Mouse (Mus musculus): Measurements from ENCODE around the gene Ttbk2.
A peak's percentile ranks its signal among the peaks of the same experiment; 100 is the strongest.

Ttbk2 gene

DNA sequence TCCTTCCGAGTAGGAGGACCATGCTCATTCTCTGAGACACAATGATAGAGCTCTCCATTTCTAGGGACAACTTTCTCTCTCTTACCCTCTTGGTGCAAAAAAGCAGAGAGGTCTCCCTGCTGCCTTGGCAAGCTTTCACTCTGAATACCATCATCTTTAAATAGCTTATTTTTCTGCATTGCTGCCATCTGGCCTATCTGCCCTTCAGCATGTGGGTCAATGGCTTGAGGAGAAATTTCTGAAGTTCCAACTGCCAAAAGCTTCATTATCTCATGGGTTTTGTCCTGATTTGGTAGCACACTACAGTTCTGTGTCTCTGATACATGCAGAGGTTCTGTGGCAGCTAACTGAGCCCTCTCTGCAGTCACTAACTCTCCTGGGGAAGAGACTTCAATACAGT is 104.9 kb downstream of the Ttbk2 start:
- DNase-seq (ENCODE audit: low spot score) = no peak

DNA sequence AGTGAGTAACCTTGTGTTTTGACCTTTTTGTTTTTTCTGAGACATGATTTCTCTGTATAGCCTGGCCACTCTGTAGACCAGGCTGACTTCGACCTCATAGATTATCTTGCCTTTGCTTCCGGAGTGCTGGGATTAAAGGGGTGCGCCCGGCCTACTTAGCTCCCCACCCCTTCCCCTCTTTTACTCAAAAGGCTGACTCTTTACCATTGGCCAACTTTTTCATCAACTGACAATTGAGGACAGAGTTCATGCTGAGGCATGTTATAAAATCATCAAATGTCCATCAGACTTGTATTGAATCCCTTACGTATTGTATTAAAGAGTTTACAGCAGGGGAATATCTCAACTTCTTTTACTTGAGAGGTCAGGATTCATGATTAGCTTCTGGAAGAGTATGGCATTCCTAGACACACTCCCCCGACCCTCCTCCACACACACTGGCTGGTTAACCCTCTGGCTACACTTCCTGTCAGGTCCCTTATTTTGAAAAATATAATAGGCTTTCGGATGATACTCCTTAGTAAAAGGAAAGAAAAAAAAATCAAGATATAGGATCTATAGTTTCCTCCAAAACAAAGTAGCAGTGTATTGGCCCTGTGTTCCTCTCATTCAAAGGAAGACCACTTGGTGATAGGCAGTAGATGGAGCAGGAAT is 118.4 kb downstream of the Ttbk2 start:
- DNase-seq (ENCODE audit: low spot score) = no peak

DNA sequence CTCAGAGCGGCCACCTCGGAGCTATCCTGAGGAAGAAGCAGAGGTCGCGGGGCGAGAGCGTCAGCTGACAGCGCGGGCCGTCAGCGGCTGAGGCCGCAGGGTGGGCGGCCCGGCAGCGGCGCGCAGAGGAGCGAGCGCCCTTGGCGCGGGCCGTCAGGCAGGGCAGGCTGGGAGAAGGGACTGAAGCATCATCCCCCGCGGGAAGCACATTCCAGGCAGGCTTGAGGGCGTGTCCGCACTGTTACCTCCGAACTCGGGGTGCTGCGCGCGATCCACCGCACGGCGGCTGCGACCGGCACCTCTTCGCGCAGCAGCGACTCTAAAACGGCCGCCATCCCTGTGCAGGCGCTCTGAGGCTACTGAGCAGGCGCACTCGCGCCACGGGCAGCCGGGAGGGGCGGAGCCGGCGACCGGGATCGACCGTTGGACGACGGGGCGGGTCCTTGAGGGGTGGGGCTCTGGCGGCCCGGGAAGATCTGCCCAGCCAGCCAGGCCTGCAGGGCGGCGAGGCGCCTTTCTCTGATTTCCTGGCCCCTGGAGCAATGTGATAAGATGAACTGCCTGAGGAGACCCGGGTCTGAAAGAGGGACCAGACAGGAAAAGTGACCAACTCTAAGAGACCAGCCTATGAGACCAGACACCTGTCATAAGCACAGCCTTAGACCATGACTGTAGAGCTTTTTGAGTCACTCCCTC is 119.1 kb downstream of the Ttbk2 start:
- DNase-seq (ENCODE audit: low spot score) = peak; percentile 95

DNA sequence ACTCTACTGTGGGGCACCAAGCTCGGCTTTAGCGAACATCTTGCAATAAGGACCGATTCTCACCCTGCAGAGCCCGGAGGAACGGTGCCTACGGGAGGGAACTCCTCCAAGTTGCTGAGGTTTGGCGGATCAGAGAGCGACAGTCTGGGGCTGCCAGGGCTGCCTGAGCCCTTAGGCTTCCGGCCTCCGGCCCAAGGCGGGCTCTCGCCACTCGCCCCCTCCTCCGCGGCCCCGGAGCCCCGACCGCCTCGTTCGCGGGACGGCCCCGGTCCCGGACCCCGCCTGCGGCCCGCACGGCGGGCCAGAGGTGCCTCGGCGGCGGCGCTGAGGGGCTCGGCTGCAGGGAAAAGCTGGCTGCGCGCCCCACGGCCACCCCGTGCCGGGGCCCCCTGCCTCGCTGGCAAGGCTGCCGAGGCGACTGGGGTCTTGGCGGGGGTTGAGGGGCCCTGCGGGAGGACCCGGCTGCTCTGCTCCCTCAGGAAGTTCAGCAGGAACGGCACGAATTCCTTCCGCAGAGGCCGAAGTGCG is 119.7 kb downstream of the Ttbk2 start:
- DNase-seq (ENCODE audit: low spot score) = peak; percentile 18

DNA sequence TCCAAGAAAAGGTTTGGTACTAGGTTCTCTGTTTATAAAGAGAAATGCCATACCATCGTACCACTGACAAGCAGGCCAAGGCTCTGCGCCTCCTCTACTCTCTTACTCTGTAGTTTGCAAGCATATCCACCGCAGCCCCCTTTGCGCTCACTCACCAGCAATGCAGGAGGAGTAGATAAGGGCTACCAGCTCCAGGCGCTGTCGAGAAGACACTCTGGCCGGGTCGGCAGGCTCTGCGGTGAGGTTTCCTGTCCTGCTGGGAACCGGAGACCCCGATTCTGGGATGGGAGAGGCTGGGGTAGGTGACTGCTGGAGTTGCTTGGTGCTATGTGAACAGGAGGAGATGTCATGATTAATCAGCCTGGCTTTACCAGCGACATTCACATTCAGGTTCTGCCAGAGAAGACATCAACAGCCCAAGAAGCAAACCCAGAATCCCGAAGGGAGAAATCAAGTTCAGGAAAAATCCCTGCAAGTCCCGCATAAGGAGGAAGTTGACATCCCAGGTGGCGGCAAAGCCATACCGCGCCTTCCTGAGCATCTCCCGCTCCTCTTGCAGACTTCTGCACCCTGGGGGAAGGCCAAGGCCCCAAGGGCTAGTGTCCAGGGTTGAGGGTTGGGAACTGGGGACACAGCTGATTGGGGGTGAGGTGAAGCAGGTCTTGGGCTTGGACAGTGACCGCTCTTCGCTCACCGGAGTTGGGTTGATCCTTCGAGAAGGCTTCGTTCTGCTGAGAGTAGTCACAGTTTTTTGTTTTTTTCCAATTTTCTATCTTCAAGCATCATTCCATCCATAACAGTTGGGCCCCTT is 120.4 kb downstream of the Ttbk2 start:
- no peak for DNase-seq (ENCODE audit: low spot score)

DNA sequence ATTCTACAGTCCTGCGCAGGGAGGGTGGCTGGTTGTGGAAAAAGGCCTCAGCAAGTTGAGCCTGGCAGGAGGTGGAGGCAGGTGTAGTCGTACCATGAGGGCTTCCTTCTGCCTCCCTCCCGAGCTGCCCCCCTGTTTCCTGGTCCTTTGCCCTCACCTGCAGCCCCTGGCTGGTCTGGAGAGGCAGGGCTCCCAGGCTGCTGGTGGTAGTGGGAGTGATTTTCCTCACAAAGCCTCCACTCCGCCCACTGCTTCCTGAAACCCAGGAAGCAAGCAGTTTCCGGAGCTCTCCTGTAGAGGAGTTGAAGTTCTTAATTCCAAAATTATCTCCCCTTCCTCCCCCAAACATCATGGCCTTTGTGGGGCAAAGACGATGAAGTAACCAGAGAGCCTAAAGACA is 126.2 kb downstream of the Ttbk2 start:
- DNase-seq (ENCODE audit: low spot score) = no peak

DNA sequence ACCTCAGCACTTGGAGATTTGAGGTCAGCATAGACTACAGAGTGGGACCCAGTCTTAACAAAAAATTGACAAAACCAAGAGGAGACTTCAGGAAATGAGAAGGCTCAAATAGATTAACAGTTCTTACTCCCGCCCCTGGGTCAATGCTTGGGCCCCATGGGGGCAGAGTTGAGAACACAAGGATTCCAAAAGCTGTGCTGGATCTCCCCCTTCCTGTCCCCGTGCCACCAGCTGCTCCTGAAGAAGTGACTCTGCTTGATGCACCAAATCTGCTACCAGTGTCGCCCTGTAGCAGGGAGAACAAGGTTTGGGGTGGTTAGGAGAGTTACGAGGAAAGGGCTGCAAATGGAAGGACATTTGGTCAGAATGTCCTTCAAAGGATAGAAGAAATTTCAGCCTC is 126.8 kb downstream of the Ttbk2 start:
- DNase-seq (ENCODE audit: low spot score) = no peak

DNA sequence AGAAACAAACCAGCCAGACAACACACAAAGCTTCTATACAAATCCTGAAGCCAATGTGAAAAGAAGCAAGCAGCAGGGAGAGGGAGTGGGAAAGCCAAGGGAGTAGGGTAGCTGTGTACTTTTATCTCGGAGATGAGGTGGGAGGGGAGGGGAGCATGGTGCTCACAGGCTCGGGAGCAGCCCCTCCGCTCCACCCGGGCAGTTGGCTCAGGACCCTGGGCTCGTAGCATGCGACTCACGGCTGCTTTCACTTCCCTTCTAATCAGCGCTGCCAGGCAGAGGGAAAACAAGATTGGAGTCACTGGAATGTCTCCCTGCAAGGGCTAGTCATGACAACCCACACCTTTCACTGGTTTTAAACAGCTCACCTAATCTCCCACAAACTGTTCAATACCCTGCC is 127.9 kb downstream of the Ttbk2 start:
- DNase-seq (ENCODE audit: low spot score) = no peak

DNA sequence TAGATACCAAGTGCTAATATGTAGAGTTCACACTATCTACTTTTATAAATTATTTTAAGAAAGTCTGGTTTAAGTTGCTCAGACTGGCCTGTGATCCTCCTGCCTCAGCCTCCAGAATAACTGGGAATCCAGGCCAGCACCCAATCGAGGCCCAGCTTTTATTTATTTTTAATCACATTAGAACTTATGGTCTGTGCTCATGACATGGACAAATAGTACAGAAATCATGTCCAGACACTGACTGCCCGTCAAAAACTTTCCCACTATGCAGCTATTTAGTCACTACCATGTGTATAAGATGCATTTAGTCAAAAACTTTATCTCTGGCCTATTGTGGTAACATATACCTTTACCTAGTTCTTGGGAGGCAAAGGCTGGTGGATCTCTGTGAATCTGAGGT is 128.5 kb downstream of the Ttbk2 start:
- DNase-seq (ENCODE audit: low spot score) = no peak

DNA sequence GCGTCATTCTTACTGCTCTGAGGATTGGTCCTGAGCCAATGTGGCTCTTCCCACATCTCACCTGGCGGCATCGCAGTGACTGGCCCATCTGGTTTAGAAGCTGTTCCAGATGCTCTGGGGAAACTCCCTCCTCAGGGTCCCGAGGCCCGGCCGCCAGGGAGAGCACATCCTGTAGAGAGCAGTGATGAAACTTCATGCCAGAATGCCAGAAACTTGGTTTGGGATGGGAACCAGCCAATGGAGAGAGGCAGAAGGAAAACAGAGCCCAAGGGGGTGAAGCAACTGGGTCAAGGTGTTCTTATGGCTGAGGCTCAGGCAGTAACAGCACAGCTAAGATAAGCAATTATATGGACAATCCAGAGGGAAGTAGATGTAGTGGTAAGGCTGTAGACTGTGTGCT is 129.6 kb downstream of the Ttbk2 start:
- no peak for DNase-seq (ENCODE audit: low spot score)

DNA sequence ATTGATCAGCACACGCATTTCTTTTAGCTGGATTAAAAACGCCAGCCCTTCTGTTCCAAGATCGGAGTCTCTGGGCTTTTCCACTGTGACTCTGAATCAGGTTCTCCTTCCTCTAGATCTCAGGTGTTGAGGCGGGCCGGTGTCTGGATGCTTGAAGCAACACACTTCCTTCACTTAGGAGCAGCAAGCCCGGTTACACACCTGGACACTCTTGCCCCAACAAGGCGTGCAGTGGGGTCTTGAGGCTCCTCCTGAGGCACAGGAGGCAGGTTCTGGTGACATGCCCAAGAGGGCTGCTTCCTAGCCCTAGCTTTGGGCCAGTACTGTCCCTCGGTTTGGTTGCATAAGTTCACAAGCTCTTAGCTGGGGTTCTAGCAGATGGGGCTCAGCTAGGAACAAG is 131.9 kb downstream of the Ttbk2 start:
- no peak for DNase-seq (ENCODE audit: low spot score)

DNA sequence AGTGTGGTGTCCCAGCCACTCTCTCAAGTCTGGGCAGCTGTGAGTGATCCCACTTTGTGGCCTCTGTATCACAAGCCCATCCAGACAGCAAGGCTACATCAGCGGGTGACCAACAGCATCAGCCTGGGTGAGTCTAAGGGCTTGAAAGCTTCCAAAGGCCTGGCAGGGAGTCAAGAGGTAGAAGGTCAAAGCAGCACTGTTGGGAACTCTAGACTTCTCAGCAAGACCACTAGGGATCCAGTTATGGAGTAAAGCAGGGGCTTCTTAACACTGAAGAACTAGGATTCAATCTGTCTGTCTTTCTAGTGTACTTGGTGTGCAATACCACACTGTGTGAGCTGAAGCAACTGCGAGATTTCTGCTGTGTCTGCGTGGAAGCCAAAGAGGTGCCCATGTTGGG is 137.0 kb downstream of the Ttbk2 start:
- DNase-seq (ENCODE audit: low spot score) = no peak

DNA sequence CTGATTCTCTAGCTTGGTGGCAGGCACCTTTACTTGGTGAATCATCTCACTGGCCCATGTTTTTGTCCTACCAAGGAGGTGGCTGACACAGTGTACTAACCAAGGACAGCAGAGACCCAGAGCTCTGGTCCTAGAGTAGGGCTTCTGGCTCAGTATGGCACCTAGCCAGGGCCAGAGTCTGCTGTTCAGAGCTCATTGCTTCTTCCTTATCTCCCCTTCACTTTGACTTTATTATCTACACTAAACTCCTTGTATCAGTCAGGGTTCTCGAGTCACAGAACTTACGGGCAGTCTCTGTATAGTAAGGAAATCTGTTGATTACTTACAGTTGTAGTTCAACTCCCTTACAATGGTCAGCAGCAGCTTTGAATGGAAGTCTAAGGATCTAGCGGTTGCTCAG is 139.5 kb downstream of the Ttbk2 start:
- DNase-seq (ENCODE audit: low spot score) = no peak

DNA sequence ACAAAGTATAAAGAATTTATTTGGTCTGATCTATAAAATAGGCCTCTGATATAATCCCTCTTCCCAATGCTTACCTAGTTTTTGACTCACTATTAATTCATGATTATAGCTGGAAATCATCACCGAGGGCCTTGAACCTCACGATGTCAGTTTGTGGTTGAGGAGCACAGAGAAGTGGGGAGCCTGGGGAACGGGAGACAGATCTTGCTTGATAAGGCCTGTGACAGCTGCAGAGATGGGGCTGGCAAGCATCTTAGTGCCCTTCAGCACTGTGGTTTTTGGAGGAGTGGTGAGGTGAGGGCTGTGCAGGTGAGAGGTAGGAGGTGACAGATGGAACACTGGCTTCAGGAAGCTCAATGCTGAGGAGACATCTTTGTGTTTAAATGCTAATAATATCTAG is 140.2 kb downstream of the Ttbk2 start:
- DNase-seq (ENCODE audit: low spot score) = no peak

DNA sequence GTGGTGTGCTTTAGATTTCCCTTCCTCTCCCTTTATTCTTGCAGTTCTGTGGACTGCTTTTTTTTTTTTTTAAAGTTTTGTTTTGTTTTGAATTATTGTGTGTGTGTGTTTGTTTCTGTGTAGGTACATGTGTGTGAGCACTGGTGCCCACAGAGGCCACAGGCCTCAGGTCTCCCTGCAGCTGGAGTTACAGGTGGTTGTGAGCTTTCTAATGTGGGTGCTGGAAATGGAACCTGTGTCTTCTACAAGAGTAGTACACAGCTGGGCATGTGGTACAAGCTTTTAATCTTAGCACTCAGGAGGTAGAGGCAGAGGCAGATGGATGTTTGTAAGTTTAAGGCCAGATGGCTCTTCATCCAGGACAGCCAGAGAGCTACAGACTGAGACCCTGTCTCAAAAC is 143.4 kb downstream of the Ttbk2 start:
- DNase-seq (ENCODE audit: low spot score) = no peak

DNA sequence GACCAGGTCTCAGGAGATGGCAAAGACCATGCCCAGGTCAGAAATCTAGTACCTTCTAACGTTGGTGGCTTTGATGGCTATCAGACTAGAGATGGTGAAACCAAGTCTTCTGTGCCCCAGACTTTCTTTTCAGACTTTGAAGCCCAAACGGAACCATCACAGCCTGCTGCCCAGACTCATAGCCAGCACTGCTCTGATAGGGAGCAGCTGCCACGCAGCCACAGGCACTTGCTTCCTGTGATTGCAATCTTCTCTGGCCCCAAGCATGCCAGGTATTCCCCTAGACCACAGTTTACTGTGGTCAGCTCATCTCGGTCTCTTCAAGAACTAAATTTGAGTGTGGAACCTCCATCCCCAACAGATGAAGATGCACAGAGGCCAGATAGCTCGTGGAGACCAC is 147.7 kb downstream of the Ttbk2 start:
- no peak for DNase-seq (ENCODE audit: low spot score)

DNA sequence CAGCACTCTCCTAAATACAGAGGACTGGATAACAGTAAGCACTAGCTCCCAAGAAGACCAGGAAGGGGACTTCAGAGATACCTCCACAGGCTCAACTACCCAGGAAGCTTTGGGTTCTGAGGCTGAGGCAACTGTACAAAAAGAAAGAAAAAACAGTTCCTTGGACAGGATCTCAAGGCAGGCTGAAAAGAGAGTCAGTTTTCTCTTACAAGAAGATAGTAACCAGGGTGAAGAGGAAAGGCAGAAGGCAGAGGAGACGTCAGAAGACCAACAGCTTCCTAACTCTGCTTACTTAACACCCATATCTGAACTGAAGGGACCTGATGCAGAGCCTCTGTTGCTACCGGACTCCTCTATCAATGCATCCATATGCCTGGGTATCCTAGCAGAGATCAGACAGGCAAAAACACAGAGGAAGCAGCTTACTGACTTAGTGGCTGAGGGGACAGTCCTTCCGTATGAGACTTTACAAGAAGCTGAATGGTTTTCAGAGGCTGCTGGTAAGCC is 150.0 kb downstream of the Ttbk2 start:
- no peak for DNase-seq (ENCODE audit: low spot score)

DNA sequence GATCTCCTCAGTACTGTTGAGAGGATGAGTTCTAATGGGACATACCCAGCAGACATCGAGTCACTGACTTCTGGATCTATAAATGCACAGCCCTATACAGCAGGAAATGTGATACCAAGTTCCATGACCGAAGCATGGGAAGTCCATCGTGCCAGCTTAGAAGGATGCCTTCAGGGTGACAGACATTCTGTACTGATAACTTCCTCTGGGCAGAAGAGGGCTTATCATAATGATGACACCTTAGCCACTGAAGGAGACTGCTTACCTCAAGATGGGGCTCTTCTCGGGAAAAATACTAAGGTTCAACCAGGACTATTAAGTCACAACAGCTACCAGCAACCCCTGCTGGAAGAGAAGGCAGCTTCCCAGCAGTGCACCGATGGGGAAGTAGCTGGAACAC is 152.6 kb downstream of the Ttbk2 start:
- DNase-seq (ENCODE audit: low spot score) = no peak
